Mouse (Mus musculus) neural tube, embryonic 13.5 days (tissue): ENCODE results near the gene Afmid. TPM values are rescaled to one million over a fixed set of nuclear protein-coding genes. Genes with fewer than 3 reads are reported as not detected.

Experiments
- polyA plus RNA-seq: library from polyadenylated mRNA; unstranded; fragments of >200 nt; fragmentation: Nextera tagmentation; extraction: Ambion mirVana; gene quantifications from 2 replicates; pipeline ENCODE4 v1.2.1, GENCODE M21; 2015

Afmid gene
- polyA plus RNA-seq, 1 experiment from 2014 or later: 2.7 TPM

Other genes starting within 250 kb of the Afmid start
- gene Tnrc6c, start 171.6 kb upstream of the Afmid start, polyA plus RNA-seq: 24.9 and 26.5 TPM in 2 replicates
- 0.95 and 1.5 TPM in 2 replicates for gene Tmc8, start 43.8 kb upstream of the Afmid start, polyA plus RNA-seq
- gene Tmc6, start 43.7 kb upstream of the Afmid start, polyA plus RNA-seq: 8.6 and 9.7 TPM in 2 replicates
- 0.18 TPM in 1 of 2 replicates, not detected in the other for gene 6030468B19Rik, start 28.3 kb upstream of the Afmid start, polyA plus RNA-seq
- gene Gm20708, start 16.3 kb upstream of the Afmid start, polyA plus RNA-seq: 0.56 and 1.6 TPM in 2 replicates
- 15.3 and 17.5 TPM in 2 replicates for gene Syngr2, start 16.3 kb upstream of the Afmid start, polyA plus RNA-seq
- 15.8 and 24.0 TPM in 2 replicates for gene Tk1, start 168 bp downstream of the Afmid start, polyA plus RNA-seq
- gene Birc5, start 23.3 kb downstream of the Afmid start, polyA plus RNA-seq: 50.1 and 68.8 TPM in 2 replicates
- gene Tmem235, start 34.8 kb downstream of the Afmid start, polyA plus RNA-seq: not detected in 2 replicates
- gene Tha1, start 47.6 kb downstream of the Afmid start, polyA plus RNA-seq: 2.4 and 3.0 TPM in 2 replicates
- gene Socs3, start 144.1 kb downstream of the Afmid start, polyA plus RNA-seq: 7.8 and 8.7 TPM in 2 replicates
- gene Pgs1, start 160.4 kb downstream of the Afmid start, polyA plus RNA-seq: 46.9 and 49.0 TPM in 2 replicates